Mouse (Mus musculus): Measurements from ENCODE around the gene Tenm4.

GRCm38 (mm10) chr7:96720465-96720864 is 549.4 kb downstream of the Tenm4 start:
- TF ChIP-seq ZMIZ1 (IDR thresholded peaks at IDR 0.05; ENCODE audit: low read depth, low read length) (no peak), CTCF (conservative IDR thresholded peaks at IDR 0.05 in 1 of 2, IDR thresholded peaks at IDR 0.05 in 1 of 2; ENCODE audit: low read depth in 2 of 2, low read length in 2 of 2) (no peak), UBTF (IDR thresholded peaks at IDR 0.05; ENCODE audit: low read depth, low read length) (no peak), POLR2A (IDR thresholded peaks at IDR 0.05; ENCODE audit: low read depth, low read length) (no peak), HCFC1 (IDR thresholded peaks at IDR 0.05; ENCODE audit: low read depth, low read length) (no peak), EP300 (IDR thresholded peaks at IDR 0.05; ENCODE audit: low read length) (no peak), ZNF384 (IDR thresholded peaks at IDR 0.05; ENCODE audit: low read depth, low read length) (no peak), MYC (IDR thresholded peaks at IDR 0.05; ENCODE audit: low read depth, low read length) (no peak), ZKSCAN1 (IDR thresholded peaks at IDR 0.05; ENCODE audit: borderline replicate concordance, low read depth, low read length) (no peak), CHD1 (IDR thresholded peaks at IDR 0.05; ENCODE audit: low read depth, low read length) (no peak), TCF12 (IDR thresholded peaks at IDR 0.05; ENCODE audit: low read depth, low read length) (no peak)

Measured in CH12.LX (cell line).